Mouse (Mus musculus): ENCODE results near the gene Gm21987.

The Gm21987 gene

DNA sequence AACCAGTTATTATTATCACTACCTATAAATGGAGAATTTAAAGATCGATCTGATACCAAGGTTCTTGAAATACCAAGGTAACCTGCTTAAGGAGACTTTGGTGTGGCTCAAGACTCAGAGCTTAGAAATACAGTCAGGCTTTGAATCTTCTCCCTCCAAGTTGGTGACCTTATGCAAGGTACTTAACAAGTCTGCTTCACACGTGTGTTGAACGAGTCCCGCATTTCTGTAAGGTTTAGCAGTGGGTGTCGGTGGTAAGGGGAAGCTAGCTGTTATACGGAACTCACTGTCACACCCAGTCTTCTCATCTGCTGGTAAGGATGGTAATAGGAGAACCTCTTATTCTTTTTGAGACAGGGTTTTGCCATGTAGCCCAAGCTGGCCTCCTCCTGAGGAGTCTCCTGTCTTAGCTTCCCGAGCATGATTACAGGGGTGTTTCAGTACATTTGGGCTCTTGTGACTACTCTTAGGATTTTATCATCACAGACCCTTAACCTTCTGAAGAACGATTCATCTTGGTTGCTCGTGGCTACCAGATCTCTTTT, 1.4 kb downstream of the Gm21987 start:
- no peak for DNase-seq (ENCODE audit: extremely low spot score)

DNA sequence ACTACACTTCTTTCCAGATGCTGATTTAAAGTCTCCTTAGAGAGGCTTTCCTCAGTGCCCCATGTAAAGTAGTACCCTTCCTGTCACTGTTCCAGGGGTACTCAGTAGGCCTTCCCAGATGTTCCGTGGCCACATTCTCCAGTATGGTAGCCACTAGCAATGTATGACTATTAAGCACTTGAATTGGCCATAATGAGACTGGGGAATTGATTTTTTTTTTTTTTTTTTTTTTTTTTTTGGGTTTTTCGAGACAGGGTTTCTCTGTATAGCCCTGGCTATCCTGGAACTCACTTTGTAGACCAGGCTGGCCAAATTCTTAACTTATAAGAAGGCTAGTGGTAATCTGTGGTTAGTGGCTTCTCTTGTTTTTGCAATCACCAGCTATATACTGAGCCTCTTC, 3.0 kb downstream of the Gm21987 start:
- no peak for DNase-seq (ENCODE audit: extremely low spot score)

DNA sequence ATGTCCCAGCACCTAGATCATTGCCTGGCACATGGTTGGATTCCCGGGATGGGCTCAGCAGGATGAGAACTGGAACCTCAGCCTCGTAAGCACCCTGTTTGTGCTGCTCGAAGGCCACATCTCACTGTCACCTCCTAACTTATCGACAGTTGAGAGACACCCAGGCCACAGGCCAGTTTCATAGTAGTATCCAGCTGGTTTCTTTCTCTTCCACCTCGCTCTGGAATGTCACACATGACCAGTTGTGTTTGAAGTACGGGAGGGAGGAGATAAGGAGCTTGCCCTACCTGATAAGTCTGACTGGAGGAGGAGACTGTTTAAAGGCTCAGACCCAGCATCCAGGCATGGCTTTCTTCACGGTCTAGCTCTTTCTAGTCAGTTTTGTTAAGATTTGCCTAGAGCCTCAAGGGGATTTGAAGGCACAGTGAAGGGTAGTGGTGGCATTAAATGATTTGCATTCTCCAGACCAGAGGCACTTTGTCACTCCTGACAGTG, 3.6 kb downstream of the Gm21987 start:
- DNase-seq (ENCODE audit: extremely low spot score): no peak

DNA sequence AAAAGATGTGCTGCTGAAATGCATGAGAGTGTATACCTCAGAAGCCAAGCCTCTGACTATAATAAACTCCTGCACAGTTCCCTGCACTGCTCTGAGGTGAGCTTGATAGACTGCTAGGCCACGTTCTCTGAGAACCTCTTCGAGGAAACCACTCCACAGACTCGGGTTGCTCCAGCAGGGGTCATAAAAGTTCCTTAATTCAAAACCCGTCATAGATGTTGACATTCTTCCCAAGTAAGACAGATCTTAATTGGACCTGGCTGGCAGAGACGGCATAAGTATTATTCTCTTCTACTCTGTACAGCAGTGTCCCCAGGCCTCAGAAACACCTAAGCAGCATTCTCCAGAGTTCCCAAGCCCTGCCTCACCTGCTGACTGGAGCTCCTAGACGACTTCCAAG, 4.1 kb downstream of the Gm21987 start:
- DNase-seq (ENCODE audit: extremely low spot score): no peak

DNA sequence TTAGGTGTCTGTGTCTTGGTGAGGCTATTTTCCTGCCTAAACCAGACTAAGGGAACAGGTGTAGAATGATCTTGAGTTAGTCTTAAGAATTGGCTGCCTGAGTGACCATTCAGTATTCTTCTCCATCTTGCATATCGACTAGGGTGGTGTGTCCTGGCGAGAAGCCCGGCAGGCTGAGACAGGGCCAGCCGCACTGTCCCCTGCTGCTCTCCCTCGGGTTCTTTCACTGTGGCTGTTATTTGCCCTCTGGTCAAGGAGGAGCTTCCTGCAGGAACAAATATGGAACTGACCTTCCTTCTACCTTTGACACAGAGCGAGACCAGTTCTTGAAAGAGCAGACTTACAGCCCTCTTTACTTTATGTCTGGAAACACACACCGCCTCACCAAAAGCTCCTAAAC, 5.2 kb downstream of the Gm21987 start:
- no peak for DNase-seq (ENCODE audit: extremely low spot score)

DNA sequence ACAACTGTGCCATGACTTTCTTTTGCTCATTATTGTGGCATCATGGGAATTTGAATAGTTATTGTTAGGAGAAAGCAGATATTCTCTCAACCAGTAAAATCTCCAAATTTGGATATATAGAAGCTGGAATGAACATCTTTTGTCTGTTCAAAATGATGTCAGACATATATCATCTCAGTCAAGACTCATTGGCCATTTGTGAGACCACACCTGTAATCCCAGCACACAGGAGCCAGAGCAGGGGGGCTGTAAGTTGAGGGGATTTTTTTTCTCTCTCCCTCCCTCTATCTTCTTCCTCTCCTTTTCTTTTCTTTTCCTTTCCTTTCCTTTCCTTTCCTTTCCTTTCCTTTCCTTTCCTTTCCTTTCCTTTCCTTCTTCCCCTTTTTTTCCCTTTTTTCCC, 6.0 kb downstream of the Gm21987 start:
- DNase-seq (ENCODE audit: extremely low spot score): no peak

DNA sequence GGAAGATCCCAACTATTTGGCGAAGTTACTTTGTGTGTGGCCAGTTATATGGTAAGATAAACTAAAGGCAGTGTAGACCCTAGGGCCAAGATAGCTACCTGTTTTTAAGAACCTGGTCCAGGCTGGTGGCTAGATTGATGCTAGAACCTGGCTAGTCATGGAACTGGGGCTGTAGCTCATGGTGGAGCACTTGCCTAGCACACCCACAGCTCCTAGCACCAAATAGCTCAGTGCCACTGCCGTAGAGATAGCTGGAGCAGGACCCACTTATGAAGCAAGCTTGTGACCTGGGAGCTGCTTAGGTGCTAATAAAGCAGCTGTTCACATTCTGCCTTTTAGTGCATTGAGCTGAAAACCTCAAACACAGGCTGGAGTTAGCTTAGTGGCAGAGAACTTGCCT, 6.8 kb downstream of the Gm21987 start:
- no peak for DNase-seq (ENCODE audit: extremely low spot score)

DNA sequence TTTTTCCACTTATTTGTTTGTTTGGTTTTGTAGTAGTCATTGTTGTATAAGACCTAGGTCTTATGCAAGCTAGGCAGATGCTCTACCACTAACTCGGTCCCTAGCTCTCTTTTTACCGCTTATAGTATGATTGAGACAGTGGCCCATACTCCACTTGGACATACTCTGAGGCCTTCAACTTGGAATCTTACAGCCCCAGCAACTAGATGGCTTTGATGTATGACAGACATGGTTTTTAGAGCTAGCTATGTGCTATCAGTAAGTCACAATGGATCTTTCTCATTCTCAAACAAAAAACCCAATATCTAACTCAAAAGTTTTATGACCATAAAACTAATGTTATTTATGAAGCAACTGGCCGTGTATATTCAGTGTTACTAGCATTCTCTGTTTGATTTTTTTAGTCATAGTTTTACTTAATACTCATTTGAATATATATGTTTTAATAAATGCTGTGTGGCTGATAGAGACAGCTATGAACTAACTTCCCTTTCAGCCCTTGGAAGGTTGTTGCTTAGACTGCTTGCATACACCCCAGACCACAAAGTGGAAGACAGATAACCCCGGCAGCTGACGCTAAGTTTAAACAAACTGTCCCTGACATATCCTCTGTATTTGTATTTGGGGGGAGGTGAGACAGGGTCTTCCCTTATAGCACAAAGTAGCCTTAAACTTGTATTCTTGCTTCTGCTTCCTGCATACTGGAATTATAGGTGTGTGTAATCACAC, 7.5 kb downstream of the Gm21987 start:
- no peak for DNase-seq (ENCODE audit: extremely low spot score)

DNA sequence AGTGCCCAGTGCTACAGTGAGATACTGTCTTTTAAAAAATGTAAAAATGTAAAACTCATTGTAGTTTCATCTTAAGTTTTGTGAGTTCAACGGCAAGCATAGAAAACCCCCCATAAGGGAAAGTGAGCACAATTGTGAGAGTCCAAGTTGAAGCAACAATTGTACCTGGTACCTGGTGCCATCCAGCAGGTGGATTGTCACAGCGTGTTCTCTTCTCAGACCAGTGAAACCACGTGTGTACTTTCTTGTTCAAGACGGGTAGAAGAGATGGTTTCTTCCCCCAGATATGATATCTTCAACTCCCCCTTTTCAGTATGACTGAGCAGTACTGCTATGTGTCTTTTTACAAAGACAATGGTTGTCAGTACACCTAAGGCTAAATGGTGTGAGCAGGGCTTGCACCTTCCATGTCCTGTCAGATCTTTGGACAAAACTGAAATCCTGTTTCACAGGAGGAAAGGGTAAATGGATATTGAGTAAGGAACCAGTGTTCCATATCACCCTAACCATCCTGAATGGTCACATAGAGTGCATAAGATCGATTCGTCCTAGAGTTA, 11.5 kb downstream of the Gm21987 start:
- DNase-seq (ENCODE audit: extremely low spot score): no peak

DNA sequence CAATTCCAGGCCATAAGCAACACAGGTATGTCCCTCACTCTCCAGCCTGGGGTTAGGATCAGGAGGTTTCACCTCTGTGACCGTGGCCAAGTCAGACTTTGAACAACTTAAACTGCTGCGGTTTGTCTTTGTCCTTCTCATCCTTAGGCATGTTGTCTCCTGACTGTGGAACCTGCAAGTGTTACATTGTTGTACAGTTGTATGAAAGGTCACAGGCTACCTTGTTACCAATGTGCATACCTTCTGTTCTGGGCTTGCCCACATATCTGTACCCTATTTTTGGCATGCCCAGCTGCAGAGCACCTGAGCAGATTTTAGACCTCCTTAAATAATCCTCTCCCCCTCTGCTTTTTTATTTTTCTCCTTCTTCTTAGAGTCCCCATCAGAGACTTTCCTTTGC, 12.4 kb downstream of the Gm21987 start:
- DNase-seq (ENCODE audit: extremely low spot score): no peak

DNA sequence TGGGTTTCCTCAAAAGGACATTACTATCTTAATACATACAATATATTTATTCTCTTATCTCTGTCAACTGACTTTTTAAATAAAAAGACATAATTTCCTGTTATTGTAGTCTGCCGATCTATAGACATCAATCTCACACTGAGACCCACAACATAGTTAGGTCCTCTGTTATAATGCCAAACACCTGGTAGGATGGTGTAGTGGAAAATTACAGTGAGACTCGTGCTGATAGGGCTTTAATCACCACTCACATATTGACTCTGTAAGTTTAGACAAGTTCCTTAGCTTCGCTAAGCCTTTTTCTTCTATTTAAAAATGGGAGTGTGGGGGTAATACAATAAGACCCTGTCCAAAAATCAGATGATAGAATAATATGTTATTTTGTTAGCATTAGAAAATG, 13.0 kb downstream of the Gm21987 start:
- no peak for DNase-seq (ENCODE audit: extremely low spot score)

DNA sequence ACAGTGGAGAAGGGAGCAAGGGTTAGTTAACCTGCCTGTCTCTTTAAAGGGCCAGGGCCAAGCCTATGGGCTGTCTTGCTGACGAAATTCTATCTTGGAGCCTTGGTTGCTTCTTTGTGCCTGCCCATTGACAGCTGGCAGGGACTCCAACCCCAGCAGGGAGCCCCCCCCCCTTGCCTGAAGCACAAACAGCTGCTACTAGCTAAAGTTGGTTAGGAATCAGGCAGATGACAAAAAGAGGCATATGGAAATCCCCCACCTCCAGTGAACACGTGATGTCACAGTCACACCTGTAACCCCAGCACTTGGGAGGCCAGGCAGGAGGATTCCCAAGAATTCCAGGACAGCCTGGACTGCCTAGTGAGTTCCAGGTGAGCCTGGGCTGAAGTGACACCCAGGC, 13.5 kb downstream of the Gm21987 start:
- DNase-seq (ENCODE audit: extremely low spot score): no peak

DNA sequence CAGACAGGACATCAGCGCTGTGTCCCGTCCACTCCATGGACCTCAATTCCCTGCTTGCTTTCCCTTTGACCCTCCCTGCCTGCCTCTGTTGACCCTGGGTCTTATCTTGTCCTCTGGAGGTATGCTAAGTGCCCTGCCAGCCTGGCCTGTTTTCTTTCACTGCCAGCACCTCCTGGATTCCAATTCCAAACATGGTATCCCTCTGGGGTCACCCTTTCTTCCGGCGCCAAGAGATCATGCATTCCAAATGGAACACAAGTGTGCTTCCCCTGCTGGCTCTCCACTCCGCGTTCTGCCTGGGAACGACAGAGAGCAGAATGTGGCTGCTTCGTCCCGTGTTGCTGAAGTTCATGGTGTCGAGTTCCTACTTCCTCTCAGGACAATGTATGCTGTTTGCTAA, 15.1 kb downstream of the Gm21987 start, which contains the start of gene Popdc2:
Gene Popdc2, plus strand, starts transcription at position 277 of the 400 bp plus-strand sequence.
- DNase-seq (ENCODE audit: extremely low spot score): peak; percentile 32

DNA sequence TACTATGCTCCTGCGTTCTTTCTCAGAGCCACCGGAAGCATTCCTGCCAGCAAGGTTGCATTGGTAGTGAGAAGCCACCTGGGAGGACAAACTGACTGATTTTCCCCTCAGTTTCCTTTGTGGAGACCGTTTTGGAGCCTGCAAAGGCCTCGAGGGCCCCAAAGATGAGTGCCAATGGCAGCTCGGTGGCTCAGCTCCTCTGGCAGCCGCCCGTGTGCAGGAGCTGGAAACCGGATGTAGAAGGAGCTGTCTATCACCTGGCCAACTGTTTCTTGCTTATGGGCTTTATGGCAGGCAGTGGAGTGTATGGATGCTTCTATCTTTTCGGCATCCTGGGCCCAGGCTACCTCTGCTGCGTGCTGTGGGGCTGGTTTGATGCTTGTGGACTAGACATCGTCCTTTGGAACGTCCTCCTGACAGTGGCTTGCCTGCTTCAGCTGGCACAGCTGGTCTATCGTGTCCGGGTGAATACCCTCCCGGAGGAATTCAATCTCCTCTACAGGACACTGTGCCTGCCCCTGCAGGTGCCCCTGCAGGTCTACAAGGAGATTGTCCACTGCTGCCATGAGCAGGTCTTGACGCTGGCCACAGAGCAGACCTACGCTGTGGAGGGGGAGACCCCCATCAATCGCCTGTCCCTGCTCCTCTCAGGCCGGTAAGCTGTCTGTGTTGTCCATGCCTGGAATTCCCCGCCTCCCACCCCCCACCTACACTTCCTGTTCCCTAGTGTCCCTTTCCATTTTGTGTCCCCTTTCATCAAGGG, 15.8 kb downstream of the Gm21987 start:
- DNase-seq (ENCODE audit: extremely low spot score): no peak

DNA sequence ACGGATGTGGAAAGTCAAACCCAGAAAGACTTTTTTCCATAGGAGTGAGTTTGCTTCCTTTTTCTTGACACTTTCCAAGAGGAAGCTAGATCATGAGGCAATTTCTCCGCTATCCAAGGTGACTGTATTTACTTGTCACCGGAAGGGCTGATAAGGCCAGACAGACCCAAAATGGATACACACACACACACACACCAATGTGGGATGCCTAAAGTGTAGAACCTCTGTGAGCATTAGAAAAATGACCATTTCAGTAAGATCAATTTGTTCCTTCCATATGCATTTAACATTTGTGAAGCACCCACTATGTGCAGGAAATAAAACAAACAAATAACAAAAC, 16.4 kb downstream of the Gm21987 start:
- DNase-seq (ENCODE audit: extremely low spot score): no peak

DNA sequence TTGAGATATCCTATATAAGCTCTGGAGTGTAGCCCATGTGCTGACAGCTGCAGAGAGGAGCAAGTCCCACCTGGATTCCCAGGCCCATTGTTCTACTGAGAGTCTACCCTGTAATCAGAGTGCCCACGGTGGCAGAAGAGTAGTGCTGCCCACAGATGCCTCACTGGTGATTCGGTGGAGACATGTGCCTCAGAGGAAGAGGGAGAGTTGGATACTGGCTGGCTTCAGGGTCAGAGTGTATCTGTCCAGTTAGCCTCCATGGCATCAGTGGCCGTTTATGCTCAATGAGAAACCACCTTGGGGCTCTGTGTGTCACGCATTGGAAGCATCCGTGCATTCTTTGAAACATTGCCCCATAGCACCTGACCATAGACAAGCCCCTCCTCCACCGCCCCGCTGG, 16.8 kb downstream of the Gm21987 start:
- no peak for DNase-seq (ENCODE audit: extremely low spot score)

DNA sequence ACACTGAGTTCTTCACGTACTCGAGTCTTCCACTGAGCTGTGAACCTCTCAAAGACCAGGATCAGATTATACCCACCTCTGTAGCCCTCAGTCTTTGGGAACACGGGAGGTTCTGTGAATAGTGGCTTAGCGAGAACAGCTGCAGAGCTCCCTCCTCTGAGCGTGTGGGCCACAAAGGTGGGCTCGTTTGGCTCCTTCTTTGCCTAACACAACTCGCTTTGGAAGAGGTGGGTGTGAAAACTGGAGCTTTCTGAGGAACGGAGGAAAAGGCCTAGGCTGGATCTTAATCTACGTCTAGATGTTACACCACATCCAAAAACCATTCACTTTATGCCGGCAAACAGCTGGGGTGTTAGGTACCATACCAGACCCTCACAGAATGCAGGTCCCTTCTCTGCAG, 18.6 kb downstream of the Gm21987 start:
- DNase-seq (ENCODE audit: extremely low spot score): no peak

DNA sequence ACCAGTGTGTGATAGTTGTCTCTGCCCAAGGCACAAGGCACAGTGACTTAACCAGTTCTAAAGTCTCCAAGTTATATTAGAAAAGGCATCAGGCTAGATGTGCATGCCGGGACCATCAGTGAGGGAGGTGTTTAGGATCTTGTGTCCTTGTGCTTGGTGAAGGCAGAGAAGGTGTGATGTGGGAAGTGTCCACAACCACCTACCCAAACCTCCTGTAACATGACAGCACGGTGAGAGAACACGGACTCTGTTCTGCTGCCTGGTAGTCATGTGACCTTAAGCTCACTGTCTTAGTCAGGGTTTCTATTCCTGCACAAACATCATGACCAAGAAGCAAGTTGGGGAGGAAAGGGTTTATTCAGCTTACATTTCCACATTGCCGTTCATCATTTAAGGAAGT, 19.4 kb downstream of the Gm21987 start:
- no peak for DNase-seq (ENCODE audit: extremely low spot score)

DNA sequence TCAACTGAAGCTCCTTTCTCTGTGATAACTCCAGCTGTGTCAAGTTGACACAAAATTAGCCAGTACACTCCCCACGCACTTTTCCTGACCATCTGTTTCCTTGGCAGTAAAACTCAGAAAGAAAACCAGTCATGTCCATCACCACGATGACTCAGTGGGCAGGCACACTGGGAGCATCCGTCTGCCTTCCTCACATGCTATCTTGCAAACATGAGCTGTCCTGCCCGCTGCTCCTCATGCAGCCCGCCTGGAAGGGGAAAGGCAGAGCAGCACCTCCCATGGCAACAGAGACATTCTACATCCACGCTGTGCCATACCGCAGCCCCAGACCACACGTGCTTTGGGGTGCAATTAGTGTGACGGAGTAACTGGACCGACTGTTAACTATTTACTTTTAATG, 21.5 kb downstream of the Gm21987 start:
- DNase-seq (ENCODE audit: extremely low spot score): no peak

DNA sequence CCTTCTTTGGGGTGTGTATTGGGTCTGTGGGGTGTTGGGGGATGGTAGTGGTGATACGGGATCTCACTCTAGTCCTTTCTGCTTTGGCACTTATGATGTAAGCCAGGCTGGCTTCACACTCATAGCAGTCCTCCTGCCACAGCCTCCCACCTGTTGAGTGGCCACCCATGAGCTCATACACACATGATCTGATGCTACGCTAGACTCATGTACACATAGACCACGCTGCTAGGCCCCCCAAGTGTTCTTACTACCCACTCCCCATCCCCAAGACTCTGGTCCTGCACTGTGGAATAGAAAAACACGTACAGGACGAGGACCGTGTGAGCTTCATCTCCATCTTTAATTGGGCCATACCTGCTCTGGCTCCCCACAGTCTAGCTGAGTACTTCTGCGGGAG, 22.2 kb downstream of the Gm21987 start:
- DNase-seq (ENCODE audit: extremely low spot score): no peak

DNA sequence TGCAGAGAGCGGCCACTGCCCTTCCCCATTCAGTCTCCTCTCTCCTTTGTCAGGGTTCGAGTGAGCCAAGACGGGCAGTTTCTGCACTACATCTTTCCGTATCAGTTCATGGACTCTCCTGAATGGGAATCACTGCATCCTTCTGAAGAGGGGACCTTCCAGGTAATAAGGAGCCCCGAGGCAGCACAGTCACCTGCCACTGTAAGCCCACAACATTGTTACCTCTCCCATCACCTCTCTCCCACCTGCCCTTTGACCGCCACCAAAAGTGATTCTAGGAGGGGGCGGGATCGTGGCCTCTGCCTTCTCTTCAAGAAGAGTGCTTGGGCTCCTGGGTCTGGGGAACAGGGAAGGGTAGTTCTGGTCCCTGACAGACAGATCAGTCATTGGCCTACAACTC, 22.6 kb downstream of the Gm21987 start:
- DNase-seq (ENCODE audit: extremely low spot score): no peak

DNA sequence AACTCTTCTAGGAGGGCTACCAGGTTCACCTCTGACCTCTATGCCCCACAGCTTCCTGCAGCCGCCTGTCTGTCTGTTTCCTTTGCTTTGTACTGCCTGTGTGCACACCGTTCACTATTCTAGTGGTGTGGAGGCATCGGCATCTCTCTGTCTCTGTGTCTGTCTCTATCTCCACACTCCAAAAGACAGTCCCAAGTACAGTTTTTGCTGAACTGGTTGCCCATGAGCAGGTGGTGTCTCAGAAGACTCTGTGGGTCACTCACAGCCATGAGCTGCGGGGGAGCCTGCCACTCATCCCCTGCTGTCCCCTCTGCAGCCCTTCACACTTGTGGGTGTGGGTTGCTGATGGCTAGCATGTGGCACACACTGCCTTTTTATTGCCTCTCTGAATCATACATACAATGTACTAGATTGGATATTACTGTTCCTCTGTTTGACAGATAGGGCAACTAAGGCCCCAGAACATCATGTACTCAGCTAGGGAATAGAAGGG, 23.2 kb downstream of the Gm21987 start:
- DNase-seq (ENCODE audit: extremely low spot score): no peak

All from embryo, embryonic 9.5 days (tissue).